Mouse (Mus musculus) small intestine, adult 2 months (tissue): ENCODE data around the gene Pkhd1. TPM values are rescaled to one million over a fixed set of nuclear protein-coding genes. Genes with fewer than 3 reads are reported as not detected.

ENCODE experiments used
- H3K27ac ChIP-seq: fragments of 200-500 bp; 2 replicates; pipeline ENCODE4 v1.5.1; 2012; ENCODE audit warnings: low read depth, low read length, control low read depth, inconsistent platforms; ENCODE audit not compliant: insufficient read depth
- H3K27me3 ChIP-seq: fragments of 200-500 bp; 2 replicates; pipeline ENCODE4 v1.6.1; 2012; ENCODE audit warnings: mild to moderate bottlenecking, moderate library complexity, low read length, inconsistent platforms; ENCODE audit not compliant: control insufficient read depth, insufficient read depth
- H3K36me3 ChIP-seq: fragments of 200-500 bp; 2 replicates; pipeline ENCODE4 v1.6.1; 2012; ENCODE audit warnings: mild to moderate bottlenecking, low read length, control low read depth, inconsistent platforms; ENCODE audit not compliant: control insufficient read depth, insufficient read depth
- H3K4me1 ChIP-seq: fragments of 200-500 bp; 2 replicates; pipeline ENCODE4 v1.6.1; 2012; ENCODE audit warnings: low read length, inconsistent platforms, mixed read lengths; ENCODE audit not compliant: control insufficient read depth, insufficient read depth, insufficient read length
- H3K4me3 ChIP-seq: fragments of 200-500 bp; 2 replicates; pipeline ENCODE4 v1.5.1; 2012; ENCODE audit warnings: low read depth, mild to moderate bottlenecking, control low read depth, inconsistent platforms, low read length, moderate library complexity
- CTCF ChIP-seq: fragments of 200-500 bp; IDR thresholded peaks from 2 replicates; pipeline ENCODE4 v1.5.1; 2012; ENCODE audit warnings: low read depth, mild to moderate bottlenecking, control low read depth, inconsistent platforms, low read length, moderate library complexity, mixed read lengths; ENCODE audit not compliant: insufficient replicate concordance, insufficient read length; ENCODE audit errors: extremely low read depth
- POLR2A ChIP-seq: fragments of 200-500 bp; IDR thresholded peaks from 2 replicates; pipeline ENCODE4 v1.6.1; 2012; ENCODE audit warnings: low read depth, mild to moderate bottlenecking, control low read depth, inconsistent platforms, low read length, moderate library complexity
- WGBS: fragments of 180-500 bp; shearing (Covaris S2); methylation state at CpG from one replicate; pipeline ENCODE4 v1.1.7; 2018; 5-methylcytosine and 5-hydroxymethylcytosine counted together
- polyA plus RNA-seq: library from polyadenylated mRNA; depleted of rRNA; stranded (reverse); fragments of >200 nt; gene quantifications from 2 replicates; pipeline ENCODE4 v1.2.3, GENCODE M21; 2012; rRNA removed

Gene Pkhd1
- polyA plus RNA-seq, 1 experiment: 0.03 TPM

DNA sequence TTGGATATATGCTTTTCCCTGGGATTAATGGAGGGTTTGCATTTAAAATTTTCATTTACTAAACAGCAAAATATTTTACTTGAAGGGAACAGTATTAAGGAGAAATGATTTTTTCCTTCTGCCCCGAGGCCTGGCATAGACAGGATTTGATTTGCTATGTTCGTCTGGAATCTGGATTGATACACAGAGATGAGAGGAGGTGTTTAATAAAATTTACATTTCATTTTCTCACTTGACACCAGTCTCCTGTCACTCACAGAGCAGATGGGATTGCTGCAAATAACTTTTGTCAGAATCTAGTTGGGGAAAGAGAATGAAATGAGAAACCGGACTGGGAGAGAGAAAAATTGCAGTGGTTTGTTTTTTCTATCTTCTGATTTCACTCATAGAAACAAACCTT lies 578.5 kb downstream of the Pkhd1 start:
- TF ChIP-seq POLR2A (no peak), CTCF (no peak)
- no peaks in the 10 kb centered on the region for H3K27me3 ChIP-seq
- H3K4me3 ChIP-seq: no peak overlapping the region
- no peak overlapping the region for H3K27ac ChIP-seq
- H3K36me3 ChIP-seq: no peaks in the 10 kb centered on the region
- 83% methylated on average over 3 of the region's 3 CpGs for WGBS
- no peaks in the 10 kb centered on the region for H3K4me1 ChIP-seq

- no peaks in the 10 kb centered on the region for H3K27me3 ChIP-seq
- H3K4me3 ChIP-seq: no peak overlapping the region
- H3K4me1 ChIP-seq: no peaks in the 10 kb centered on the region
- no peaks in the 10 kb centered on the region for H3K36me3 ChIP-seq
- H3K27ac ChIP-seq: no peak overlapping the region
- no peak for TF ChIP-seq CTCF
- TF ChIP-seq POLR2A: no peak
- WGBS: 75% methylated on average over 7 of the region's 7 CpGs
These were observed 582.6 kb downstream of the Pkhd1 start for GRCm38 (mm10) chr1:20035277-20035676.

GRCm38 (mm10) chr1:20018198-20018925 lies 599.5 kb downstream of the Pkhd1 start:
- WGBS: 71% methylated on average over 8 of the region's 8 CpGs
- Histone ChIP-seq H3K36me3 (no peaks in the 10 kb centered on the region), H3K4me3 (no peak overlapping the region), H3K27ac (no peak overlapping the region), H3K4me1 (no peaks in the 10 kb centered on the region), H3K27me3 (no peaks in the 10 kb centered on the region)
- TF ChIP-seq POLR2A (no peak), CTCF (no peak)

DNA sequence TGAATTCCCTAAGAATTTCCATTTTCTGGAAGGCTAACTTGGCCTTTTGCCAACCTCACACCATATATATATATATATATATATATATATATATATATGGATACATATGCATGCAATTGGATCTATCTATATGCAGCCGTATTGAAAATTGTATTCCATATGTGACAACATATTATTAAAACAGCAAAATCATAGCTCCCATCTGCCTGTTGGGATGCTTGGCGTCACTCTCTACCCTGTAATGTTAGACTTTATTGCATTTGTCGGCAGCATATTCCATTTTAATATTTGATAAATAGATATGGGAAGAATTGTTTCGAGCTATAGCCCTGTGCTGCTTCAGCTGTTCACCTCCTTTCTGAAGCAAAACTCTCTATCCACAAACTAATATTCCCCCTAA lies 600.2 kb downstream of the Pkhd1 start:
- 83% methylated on average over 4 of the region's 4 CpGs for WGBS
- Histone ChIP-seq H3K27me3 (no peaks in the 10 kb centered on the region), H3K36me3 (no peaks in the 10 kb centered on the region), H3K4me3 (no peak overlapping the region), H3K27ac (no peak overlapping the region), H3K4me1 (no peaks in the 10 kb centered on the region)
- TF ChIP-seq CTCF: no peak
- TF ChIP-seq POLR2A: no peak

Other genes with a start within 250 kb of the Pkhd1 start
- gene Il17a, start 112.8 kb upstream of the Pkhd1 start, polyA plus RNA-seq: 0.16 and 0.63 TPM in 2 replicates
- gene Il17f, start 172.6 kb upstream of the Pkhd1 start, polyA plus RNA-seq: not detected in 2 replicates
- gene Mcm3, start 202.2 kb upstream of the Pkhd1 start, polyA plus RNA-seq: 5.2 and 8.9 TPM in 2 replicates